Mouse (Mus musculus) megakaryocyte, embryonic 14.5 days (primary cell): ENCODE results near the gene Gm2a.

Source experiments
- FLI1 ChIP-seq: IDR thresholded peaks from 2 replicates; pipeline ENCODE4 v1.6.1; 2012; ENCODE audit warnings: low read length, inconsistent platforms, mixed read lengths
- GATA1 ChIP-seq: IDR thresholded peaks from 3 replicates; pipeline ENCODE4 v1.6.1; 2012; ENCODE audit warnings: mixed read lengths, low read length, inconsistent platforms, borderline replicate concordance

DNA sequence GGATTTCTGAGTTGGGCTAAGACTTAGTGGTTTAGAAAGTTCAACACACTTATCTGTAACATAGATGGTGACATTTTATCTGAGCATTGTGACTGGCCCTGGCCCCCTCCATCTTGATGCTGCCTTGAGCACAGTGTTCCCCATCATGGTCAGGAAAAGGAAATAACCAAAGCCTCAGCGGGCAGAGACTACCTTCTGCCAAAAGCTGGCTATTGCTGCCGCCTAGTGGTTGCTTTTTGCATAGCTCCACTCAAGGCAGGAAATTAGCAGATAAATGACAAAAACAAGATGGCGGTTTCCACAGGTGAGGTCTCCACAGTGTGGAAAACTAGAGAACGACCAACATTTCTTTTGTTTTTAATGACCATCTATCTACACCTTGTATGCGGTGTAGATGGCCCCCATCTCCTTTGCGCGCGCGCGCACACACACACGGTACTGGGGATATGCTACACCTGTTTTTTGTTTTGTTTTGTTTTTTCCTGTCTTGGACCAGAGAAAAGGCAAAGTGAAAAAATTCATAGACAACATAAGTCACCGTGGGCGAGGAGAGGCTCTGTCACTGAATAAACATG is 61.0 kb downstream of the Gm2a start:
- TF ChIP-seq FLI1: no peak
- TF ChIP-seq GATA1: no peak
